Mouse (Mus musculus) gastrocnemius, adult 2 months (tissue): Measurements from ENCODE around the gene Senp1. TPM values are rescaled to one million over a fixed set of nuclear protein-coding genes. Genes with fewer than 3 reads are reported as not detected.

Experiments used
- DNase-seq: peaks from one replicate; pipeline ENCODE4 v3.0.0; 2022
- H3K27ac ChIP-seq: fragments of 200-600 bp; 2 replicates; pipeline ENCODE4 v1.8.1; 2022; ENCODE audit warnings: mild to moderate bottlenecking
- H3K4me3 ChIP-seq: fragments of 200-600 bp; 2 replicates; pipeline ENCODE4 v1.8.1; 2022; ENCODE audit warnings: mild to moderate bottlenecking, moderate library complexity
- CTCF ChIP-seq: fragments of 200-600 bp; IDR thresholded peaks from 2 replicates; pipeline ENCODE4 v1.8.1; 2022; ENCODE audit warnings: antibody characterized with exemption, mild to moderate bottlenecking, moderate library complexity
- intact Hi-C: fragments of 180-260 bp; cut with DNase I; formaldehyde crosslinking; loops from one replicate; pipeline ENCODE4 v1.15.1; 2025
- total RNA-seq, 2 experiments: library from RNA; stranded (reverse); gene quantifications; 2 replicates each; pipeline ENCODE4 v1.2.3; 2021

Senp1 gene
- total RNA-seq, 2 experiments from 2014 or later: 7.4 to 8.5 TPM

DNA sequence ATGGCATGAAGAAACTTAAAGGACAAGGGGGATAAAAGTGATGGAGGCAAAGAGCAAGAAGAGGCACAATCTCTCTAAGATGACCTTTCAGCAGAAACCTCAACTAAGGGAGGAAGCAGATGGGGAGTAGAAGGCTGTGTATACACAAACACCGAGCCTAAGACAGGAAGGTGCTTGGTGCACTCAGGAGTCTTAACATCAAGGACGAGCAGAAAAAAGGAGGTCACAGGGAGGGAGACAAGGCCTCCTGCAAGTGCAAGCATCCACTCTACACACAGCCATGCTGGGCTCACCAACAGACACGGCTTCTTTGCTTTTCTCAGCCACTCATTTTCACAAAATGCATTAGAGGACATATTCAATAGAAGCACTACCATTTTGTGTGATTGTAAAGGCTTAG is 26.1 kb downstream of the Senp1 start:
- Histone ChIP-seq H3K4me3 (no peak overlapping the region), H3K27ac (no peak overlapping the region)
- intact Hi-C loops: no loop called here
- no peak for TF ChIP-seq CTCF
- no peak for DNase-seq

DNA sequence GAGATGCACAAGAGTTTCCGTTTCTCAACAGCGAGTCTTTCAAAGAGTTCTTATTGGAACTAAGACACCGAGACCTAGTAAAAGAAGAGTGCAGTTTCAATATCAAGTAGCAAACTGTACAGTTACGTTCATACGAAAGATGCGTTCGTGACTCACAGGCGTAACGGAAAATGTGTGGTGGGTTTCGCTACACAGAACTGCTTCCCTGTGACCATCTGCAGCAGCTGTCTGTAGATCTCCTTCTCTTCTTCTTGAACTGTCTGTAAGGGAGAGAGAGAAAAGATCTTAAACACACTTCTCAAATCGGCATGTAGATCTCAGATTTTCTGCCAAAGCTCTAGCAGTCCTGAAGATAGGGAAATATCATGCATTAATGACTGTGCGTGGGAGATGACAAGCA is 26.9 kb downstream of the Senp1 start:
- Histone ChIP-seq H3K4me3 (no peak overlapping the region), H3K27ac (no peak overlapping the region)
- no peak for TF ChIP-seq CTCF
- intact Hi-C loops: no loop called here
- no peak for DNase-seq

GRCm38 (mm10) chr15:98065881-98066280 is 27.7 kb downstream of the Senp1 start:
- Histone ChIP-seq H3K4me3 (no peak overlapping the region), H3K27ac (no peak overlapping the region)
- intact Hi-C loops: no loop called here
- DNase-seq: peak; percentile 55
- no peak for TF ChIP-seq CTCF

DNA sequence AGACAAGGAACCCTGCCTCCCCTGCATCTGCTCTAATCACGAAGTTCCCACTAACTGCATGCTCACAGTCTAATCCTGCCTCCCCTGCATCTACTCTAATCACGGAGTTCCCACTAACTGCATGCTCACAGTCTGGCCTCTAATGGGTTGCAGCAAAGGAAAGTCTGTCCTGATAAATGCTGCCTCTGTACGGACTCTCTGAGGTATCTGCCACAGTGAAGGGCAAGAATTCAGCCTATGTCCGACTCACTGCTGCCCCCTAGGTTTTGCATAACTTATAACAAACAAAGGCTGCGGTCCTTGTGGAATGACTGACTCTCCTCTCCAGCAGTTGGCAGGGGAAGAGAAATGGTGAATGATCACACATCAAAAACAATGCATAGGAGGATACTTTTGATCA is 38.3 kb downstream of the Senp1 start:
- H3K4me3 ChIP-seq: no peak overlapping the region
- TF ChIP-seq CTCF: peak; percentile 62
- no peak overlapping the region for H3K27ac ChIP-seq
- no peak for DNase-seq
- intact Hi-C loops: no loop called here

DNA sequence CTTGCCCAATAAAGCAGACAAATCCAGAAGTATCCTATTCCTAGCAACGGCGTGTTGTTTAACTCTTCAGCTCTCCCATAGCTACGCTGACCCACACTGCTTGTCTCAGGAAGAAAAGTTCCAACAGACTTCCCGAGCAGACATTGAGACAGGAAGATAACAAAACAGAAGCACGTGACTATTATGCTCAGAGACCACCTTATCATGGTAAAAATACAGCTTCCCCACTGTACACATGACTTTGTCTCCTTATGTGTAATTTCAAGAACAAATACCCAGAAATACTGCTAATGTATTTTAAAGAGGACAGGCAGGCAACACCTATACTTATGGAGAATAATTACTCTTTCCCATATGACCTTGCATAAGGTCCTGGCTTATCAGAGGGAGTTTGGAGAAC is 41.9 kb downstream of the Senp1 start:
- no peak for TF ChIP-seq CTCF
- H3K4me3 ChIP-seq: no peak overlapping the region
- peak overlapping the region; percentile 28; the same call in 1 of the 2 replicates for H3K27ac ChIP-seq
- intact Hi-C loops: no loop called here
- no peak for DNase-seq

DNA sequence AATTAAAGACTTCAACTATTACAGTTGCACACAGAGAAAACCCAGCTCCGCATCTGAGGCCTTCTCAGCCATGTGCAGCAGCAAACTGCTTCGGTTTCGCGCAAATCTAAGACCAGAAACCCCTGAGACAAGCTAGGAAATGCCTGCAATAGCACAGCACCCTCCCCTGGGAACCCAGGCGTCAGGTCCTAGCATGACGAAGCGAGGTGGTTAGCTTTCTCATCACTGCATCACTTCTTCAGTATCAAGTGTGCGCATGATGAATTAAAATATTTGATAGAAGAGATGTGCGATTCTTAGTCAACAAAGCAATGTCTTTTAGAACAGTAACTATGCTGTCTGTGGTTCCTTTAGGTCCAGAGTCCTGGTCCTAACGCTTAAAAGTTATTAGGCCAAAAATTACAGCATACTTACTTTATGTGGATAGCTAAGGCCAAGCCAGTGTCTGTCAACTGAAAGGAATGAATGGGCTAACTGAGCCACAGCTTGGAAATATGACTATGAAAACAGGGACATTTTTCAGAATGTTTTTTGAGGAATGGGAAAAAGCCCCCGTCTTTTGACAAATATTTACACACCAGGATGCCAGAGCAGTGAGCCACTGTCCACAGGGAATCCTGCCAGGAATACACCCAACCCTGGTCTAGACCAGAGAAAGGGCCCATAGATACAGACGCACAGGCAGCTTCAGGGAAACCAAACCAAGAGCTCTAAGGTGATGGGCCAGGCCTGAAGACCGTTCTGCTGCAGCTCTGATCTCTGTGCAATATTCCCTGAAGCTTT is 44.4 kb downstream of the Senp1 start:
- H3K4me3 ChIP-seq: no peak overlapping the region
- TF ChIP-seq CTCF: no peak
- no peak for DNase-seq
- intact Hi-C loops: no loop called here
- H3K27ac ChIP-seq: no peak overlapping the region

- Histone ChIP-seq H3K27ac (no peak overlapping the region), H3K4me3 (no peak overlapping the region)
- DNase-seq: no peak
- intact Hi-C loops: no loop called here
- TF ChIP-seq CTCF: peak; percentile 23; the same call in 1 of the 2 replicates
These were observed 49.2 kb downstream of the Senp1 start for GRCm38 (mm10) chr15:98044387-98044786.

- no peak overlapping the region for H3K27ac ChIP-seq
- no peak for TF ChIP-seq CTCF
- intact Hi-C loops: no loop called here
- no peak for DNase-seq
- H3K4me3 ChIP-seq: no peak overlapping the region
These were observed 49.6 kb downstream of the Senp1 start for GRCm38 (mm10) chr15:98043967-98044366.

DNA sequence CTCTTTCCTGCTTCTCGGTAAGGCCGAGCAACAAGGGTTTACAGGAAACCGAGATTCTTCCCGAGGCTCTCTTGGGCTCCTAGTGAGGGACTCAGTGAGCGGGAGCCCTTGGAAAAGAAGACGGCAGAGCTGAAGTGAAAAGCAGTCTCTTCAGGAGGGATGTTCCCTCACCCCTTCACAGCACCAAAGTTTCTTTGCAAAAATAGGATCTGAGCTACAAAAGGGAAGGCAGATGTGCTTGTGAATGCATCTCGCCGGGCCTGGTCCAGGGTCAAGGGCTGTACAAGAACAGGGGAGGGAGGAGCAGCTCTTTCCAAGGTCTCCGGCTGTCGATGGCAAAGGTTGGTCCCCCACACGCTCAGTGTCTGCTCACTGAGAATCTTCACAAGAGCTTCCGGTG is 51.0 kb downstream of the Senp1 start:
- DNase-seq: no peak
- TF ChIP-seq CTCF: no peak
- Histone ChIP-seq H3K4me3 (no peak overlapping the region), H3K27ac (no peak overlapping the region)
- intact Hi-C loops: no loop called here

GRCm38 (mm10) chr15:98039682-98040081 is 53.9 kb downstream of the Senp1 start:
- intact Hi-C loops: no loop called here
- no peak for TF ChIP-seq CTCF
- Histone ChIP-seq H3K4me3 (no peak overlapping the region), H3K27ac (no peak overlapping the region)
- DNase-seq: no peak

DNA sequence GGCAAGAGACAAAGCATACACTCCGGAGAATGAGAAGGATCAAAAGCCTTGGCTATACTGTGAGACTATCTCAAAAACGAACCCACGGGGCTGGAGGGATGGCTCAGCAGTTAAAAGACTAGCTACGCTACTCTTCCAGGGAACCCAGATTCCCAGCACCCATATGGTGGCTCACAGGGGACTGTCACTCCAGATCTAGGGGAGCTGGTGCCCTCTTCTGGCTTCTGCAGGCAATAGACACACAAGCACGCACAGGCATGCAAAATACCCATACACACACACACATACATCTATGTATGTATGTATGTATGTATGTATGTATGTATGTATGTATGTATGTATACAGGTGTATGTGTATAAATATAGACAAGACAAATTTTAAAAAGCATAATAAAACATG is 57.0 kb downstream of the Senp1 start:
- Histone ChIP-seq H3K27ac (no peak overlapping the region), H3K4me3 (no peak overlapping the region)
- TF ChIP-seq CTCF: no peak
- intact Hi-C loops: no loop called here
- no peak for DNase-seq

- intact Hi-C loops: no loop called here
- Histone ChIP-seq H3K27ac (no peak overlapping the region), H3K4me3 (no peak overlapping the region)
- TF ChIP-seq CTCF: no peak
- DNase-seq: no peak
These were observed 58.3 kb downstream of the Senp1 start for GRCm38 (mm10) chr15:98035076-98035755.

DNA sequence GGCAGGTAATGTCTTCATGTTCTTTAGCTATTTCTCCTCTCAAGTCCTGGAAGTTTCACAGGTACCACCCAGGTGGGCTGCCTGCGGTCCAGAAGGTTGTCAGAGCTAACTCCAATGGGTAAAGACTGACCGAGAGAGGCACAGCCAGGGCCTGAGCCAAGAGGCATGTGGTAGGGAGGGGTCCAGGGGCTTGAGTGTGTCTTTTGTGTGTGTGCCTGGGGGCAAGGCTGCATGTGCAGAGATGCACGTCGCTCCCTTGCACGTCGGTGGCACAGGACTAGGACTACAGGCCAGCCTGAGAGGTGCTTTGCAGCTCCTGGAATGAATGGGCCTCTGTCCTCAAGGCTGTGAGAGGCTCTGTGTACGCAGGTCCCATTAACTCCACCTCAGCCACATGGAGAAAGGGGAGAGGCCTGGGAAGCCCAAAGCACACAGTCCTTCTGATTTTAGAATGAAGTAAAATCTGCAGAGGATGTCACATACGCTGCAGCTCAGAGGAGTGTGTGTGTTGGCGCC is 60.3 kb downstream of the Senp1 start:
- intact Hi-C loops: no loop called here

More for the DNA sequence above, 60.3 kb downstream of the Senp1 start:
- Histone ChIP-seq H3K27ac (no peak overlapping the region), H3K4me3 (no peak overlapping the region)
- TF ChIP-seq CTCF: no peak
- no peak for DNase-seq
